Mouse (Mus musculus): ENCODE data around the gene Kera.

Kera gene

GRCm38 (mm10) chr10:97606579-97606978 lies at the start of gene Kera:
TSS of gene Kera (plus strand) at chr10:97606879.
- DNase-seq (ENCODE audit: low spot score in 2 of 2) = no peak

DNA sequence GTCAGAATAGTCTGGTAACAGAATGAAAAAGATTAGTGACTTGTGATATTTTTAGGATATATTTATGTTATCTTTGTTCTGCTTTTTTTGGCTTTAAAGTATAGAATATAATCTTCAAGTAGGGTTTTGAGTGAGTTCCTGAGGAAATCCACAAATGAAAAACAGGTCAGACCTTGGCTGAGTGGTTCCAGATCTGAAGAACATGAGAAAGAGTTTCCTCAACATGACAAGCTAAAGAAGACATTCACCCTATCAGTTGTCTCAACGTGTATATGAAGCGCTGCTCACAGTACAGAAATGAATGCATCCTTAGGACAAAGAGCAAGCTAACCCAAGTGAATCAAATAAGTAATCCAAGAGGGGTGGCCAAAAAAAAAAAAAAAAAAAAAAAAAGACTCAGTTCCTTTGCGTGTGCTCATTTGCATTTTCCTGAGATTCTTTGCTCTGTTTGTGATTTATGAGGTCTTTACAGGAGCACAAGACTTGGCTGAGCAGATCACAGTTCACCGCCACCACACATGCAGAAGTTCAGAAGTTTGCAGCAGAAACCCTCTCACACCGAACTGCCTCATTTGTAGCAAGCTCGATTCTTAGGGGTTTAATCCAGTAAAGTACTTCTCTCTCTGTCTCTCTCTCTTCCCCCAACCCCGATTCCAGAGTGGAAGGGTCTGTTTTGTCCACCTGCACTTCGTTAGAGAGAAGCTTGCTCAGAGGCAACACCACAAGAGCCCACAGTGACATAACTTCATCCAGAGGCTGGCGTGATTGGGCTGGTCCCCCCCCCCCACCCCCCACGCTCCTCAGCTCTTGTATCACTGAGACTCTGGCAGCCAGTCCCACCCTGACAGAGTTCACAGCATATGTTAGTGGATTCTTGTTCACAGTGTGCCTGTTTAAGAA lies 41.5 kb upstream of the Kera start, which contains the start of gene Lum:
Lum (plus strand) TSS at position 172 of the 900 bp plus-strand sequence.
- no peak for DNase-seq (ENCODE audit: low spot score in 2 of 2)

GRCm38 (mm10) chr10:97567489-97568135 lies 39.1 kb upstream of the Kera start:
- DNase-seq (ENCODE audit: low spot score in 2 of 2) = no peak

GRCm38 (mm10) chr10:97582543-97583231 lies 24.0 kb upstream of the Kera start:
- DNase-seq (ENCODE audit: low spot score in 2 of 2) = no peak

DNA sequence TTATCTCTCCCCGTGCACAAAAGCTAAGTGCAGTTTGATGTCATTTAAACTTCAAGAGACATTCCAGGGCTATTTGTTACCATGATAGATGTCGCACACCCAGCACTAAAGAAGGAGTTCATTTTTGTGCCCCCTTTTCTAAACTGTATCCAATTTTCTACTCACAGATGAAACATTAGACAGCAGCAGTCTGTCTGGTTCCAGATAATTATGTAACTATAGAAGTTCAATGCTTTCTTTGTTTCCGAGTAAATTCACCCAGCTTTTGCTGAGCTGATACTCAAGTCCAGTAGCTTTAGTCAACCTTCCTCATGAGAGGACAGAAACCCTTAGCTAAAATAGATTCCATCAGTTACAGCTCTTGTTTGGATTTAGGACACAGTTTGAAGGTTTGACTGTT lies 22.5 kb upstream of the Kera start:
- no peak for DNase-seq (ENCODE audit: low spot score in 2 of 2)

DNA sequence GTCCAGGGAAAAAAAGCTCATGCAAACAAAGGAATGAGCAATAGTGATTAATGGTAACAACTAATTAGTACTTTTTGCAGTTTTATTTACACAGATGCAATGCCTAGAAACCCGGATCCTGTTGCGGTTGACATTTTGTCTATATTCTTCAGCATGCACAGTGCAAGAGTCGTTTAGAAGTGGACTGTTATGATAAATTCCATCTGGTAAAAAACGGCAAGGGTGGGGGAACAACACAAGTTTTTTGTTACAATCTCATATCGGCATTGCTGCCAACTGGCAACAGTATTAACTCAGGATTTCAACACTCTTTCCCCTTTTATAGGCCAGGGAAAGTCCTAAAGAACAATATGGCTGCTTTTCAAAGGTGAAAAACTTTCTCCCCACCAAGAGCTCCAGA lies 19.5 kb upstream of the Kera start:
- no peak for DNase-seq (ENCODE audit: low spot score in 2 of 2)

DNA sequence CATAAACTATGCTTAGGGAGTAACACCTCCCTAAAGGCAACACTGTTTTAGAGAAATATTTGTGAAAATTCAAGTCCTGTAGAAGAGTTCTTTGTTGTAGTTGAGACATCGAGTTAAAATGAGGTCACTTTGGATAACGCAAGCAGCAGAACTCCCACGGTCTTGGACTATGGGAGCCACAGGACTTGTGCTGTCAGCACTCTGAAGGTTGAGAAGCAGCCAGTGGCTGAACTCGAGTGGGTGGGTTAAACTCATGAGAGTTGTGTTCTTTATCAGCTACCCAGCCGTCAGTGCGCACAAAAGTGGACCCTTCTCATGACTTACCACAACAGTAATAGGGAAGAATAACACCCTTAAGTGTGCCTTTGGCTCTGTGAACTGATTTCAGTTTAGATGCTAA lies 17.1 kb upstream of the Kera start:
- DNase-seq (ENCODE audit: low spot score in 2 of 2) = no peak

- no peak for DNase-seq (ENCODE audit: low spot score in 2 of 2)
Measured at GRCm38 (mm10) chr10:97591036-97591435, 15.6 kb upstream of the Kera start.

DNA sequence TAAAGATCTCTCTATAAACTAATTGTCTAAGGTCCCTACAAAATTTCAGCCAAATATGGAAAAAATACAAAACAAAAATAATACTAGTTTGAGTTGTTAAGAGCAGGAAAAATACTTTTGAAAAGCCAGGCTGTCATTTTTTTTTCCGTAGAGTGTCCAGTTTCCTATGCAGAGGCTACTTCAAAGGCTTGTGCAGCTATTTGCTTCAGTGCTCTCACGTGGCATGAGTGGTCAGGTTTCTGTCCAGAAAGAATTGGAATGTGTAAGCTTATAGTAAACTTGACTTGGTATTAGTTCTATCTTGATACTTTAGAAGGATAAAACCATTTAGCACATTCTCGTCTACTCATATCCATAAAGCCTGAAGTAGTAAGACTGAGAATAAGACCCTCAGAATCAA lies 15.0 kb upstream of the Kera start:
- DNase-seq (ENCODE audit: low spot score in 2 of 2) = no peak

GRCm38 (mm10) chr10:97595680-97596079 lies 11.0 kb upstream of the Kera start:
- DNase-seq (ENCODE audit: low spot score in 2 of 2) = no peak

GRCm38 (mm10) chr10:97601744-97602143 lies 4.9 kb upstream of the Kera start:
- no peak for DNase-seq (ENCODE audit: low spot score in 2 of 2)

- no peak for DNase-seq (ENCODE audit: low spot score in 2 of 2)
Measured at GRCm38 (mm10) chr10:97603256-97603655, 3.4 kb upstream of the Kera start.

GRCm38 (mm10) chr10:97622328-97622727 lies 15.6 kb downstream of the Kera start:
- DNase-seq (ENCODE audit: low spot score in 2 of 2) = no peak

DNA sequence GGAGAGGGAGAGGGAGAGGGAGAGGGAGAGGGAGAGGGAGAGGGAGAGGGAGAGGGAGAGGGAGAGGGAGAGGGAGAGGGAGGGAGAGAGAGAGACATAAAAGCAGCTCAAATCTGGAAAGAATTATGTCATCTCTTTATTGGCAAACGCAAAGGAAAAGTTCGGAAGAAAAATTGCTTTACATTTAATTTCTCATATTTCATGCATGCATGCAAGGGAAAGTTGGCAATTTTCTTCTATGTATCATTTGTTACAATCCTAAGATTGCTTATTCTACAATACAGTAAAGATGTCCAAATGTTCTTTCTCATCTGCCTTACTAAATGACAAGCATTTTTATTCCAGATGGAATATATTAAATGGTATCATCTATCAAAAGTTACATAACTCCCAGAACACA lies 17.7 kb downstream of the Kera start:
- no peak for DNase-seq (ENCODE audit: low spot score in 2 of 2)

GRCm38 (mm10) chr10:97625116-97625515 lies 18.4 kb downstream of the Kera start:
- DNase-seq (ENCODE audit: low spot score in 2 of 2) = no peak

DNA sequence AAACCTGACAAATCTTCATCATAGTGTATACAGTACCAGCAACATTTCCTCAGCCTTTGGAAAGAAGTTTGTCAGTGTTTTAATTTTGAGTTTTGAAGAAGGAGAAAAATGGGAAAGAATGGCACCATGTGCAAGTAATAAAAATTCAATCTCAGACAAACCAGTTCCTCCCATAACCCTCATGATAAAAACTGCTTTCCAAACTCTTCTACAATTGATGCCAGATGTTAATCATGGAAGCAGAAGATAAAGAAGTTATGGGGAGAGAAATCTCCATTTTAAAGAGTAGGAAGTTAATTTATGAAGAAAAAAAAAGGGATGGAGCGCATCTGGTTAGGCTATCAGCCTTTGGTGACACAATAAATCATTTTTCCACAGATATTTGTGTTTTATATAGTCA lies 19.9 kb downstream of the Kera start:
- DNase-seq (ENCODE audit: low spot score in 2 of 2) = no peak

GRCm38 (mm10) chr10:97631061-97631460 lies 24.4 kb downstream of the Kera start:
- no peak for DNase-seq (ENCODE audit: low spot score in 2 of 2)

GRCm38 (mm10) chr10:97641926-97642325 lies 35.2 kb downstream of the Kera start:
- DNase-seq (ENCODE audit: low spot score in 2 of 2) = no peak

GRCm38 (mm10) chr10:97643768-97644167 lies 37.1 kb downstream of the Kera start, which contains the start of gene Epyc:
TSS of gene Epyc (plus strand) at chr10:97644068.
- DNase-seq (ENCODE audit: low spot score in 2 of 2) = no peak

DNA sequence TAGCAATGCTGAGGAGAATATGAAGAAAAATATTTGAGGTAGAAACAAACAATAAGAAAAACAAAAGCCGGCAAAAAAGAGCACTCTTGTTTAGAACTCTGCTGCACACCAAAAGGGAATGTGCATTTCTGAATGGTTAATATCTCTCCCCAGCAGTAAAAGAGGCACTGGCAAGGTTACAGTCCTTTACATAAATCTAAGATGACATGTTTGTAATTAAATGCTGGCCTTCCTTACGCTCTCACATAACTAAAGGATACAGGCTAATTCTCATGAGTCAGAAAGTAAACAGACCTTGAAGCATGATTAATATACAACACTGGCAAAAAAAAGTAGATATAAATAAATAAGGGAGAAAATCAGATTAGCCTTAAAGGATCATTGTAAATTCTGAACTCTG lies 43.7 kb downstream of the Kera start:
- no peak for DNase-seq (ENCODE audit: low spot score in 2 of 2)

- no peak for DNase-seq (ENCODE audit: low spot score in 2 of 2)
Measured at GRCm38 (mm10) chr10:97659489-97659888, 52.8 kb downstream of the Kera start.

Measured in spleen, postnatal 4 days (tissue).